Mouse (Mus musculus): ENCODE data around the gene Sgcd. TPM values are rescaled to one million over a fixed set of nuclear protein-coding genes. Genes with fewer than 3 reads are reported as not detected.
"Not testable (repeated sequence)": the region's sequence is repeated elsewhere in the genome, so short reads cannot be mapped to it uniquely, and the experiment has no call there.

The Sgcd gene
- polyA plus RNA-seq, 1 experiment: 2.9 TPM

GRCm38 (mm10) chr11:47630186-47630585, 358.6 kb downstream of the Sgcd start:
- WGBS: 80% methylated on average over 2 of the region's 2 CpGs
- TF ChIP-seq CTCF (IDR thresholded peaks at IDR 0.05; ENCODE audit: control insufficient read depth, insufficient read depth, low read length) (no peak), POLR2A (IDR thresholded peaks at IDR 0.05; ENCODE audit: borderline replicate concordance, control insufficient read depth, low read depth, low read length) (no peak)
- no peaks in the 10 kb centered on the region for H3K4me1 ChIP-seq (ENCODE audit: control insufficient read depth, insufficient read depth, low read length)
- H3K27ac ChIP-seq (ENCODE audit: control insufficient read depth, insufficient read depth, low read depth, low read length, poor library complexity): no peak overlapping the region
- no peak overlapping the region for H3K4me3 ChIP-seq (replicated peaks; ENCODE audit: control insufficient read depth, low read depth, low read length)

- 73% methylated on average over 4 of the region's 4 CpGs for WGBS
- no peak overlapping the region for H3K27ac ChIP-seq (ENCODE audit: control insufficient read depth, insufficient read depth, low read depth, low read length, poor library complexity)
- TF ChIP-seq CTCF (IDR thresholded peaks at IDR 0.05; ENCODE audit: control insufficient read depth, insufficient read depth, low read length) (no peak), POLR2A (IDR thresholded peaks at IDR 0.05; ENCODE audit: borderline replicate concordance, control insufficient read depth, low read depth, low read length) (no peak)
- no peaks in the 10 kb centered on the region for H3K4me1 ChIP-seq (ENCODE audit: control insufficient read depth, insufficient read depth, low read length)
- no peak overlapping the region for H3K4me3 ChIP-seq (replicated peaks; ENCODE audit: control insufficient read depth, low read depth, low read length)
Observed at GRCm38 (mm10) chr11:47609892-47610291, 378.9 kb downstream of the Sgcd start.

- H3K4me3 ChIP-seq (replicated peaks; ENCODE audit: control insufficient read depth, low read depth, low read length): no peak overlapping the region
- no peak for TF ChIP-seq CTCF (IDR thresholded peaks at IDR 0.05; ENCODE audit: control insufficient read depth, insufficient read depth, low read length)
- no peak for TF ChIP-seq POLR2A (IDR thresholded peaks at IDR 0.05; ENCODE audit: borderline replicate concordance, control insufficient read depth, low read depth, low read length)
- WGBS: 71% methylated on average over 4 of the region's 4 CpGs
- H3K27ac ChIP-seq (ENCODE audit: control insufficient read depth, insufficient read depth, low read depth, low read length, poor library complexity): no peak overlapping the region
- H3K4me1 ChIP-seq (ENCODE audit: control insufficient read depth, insufficient read depth, low read length): no peaks in the 10 kb centered on the region
Observed at GRCm38 (mm10) chr11:47574635-47575034, 414.1 kb downstream of the Sgcd start.

- TF ChIP-seq POLR2A (IDR thresholded peaks at IDR 0.05; ENCODE audit: borderline replicate concordance, control insufficient read depth, low read depth, low read length): no peak
- no peak for TF ChIP-seq CTCF (IDR thresholded peaks at IDR 0.05; ENCODE audit: control insufficient read depth, insufficient read depth, low read length)
- H3K4me1 ChIP-seq (ENCODE audit: control insufficient read depth, insufficient read depth, low read length): no peaks in the 10 kb centered on the region
- 76% methylated on average over 1 of the region's 1 CpGs for WGBS
- no peak overlapping the region for H3K27ac ChIP-seq (ENCODE audit: control insufficient read depth, insufficient read depth, low read depth, low read length, poor library complexity)
- no peak overlapping the region for H3K4me3 ChIP-seq (replicated peaks; ENCODE audit: control insufficient read depth, low read depth, low read length)
Observed at GRCm38 (mm10) chr11:47568488-47568887, 420.3 kb downstream of the Sgcd start.

- TF ChIP-seq CTCF (IDR thresholded peaks at IDR 0.05; ENCODE audit: control insufficient read depth, insufficient read depth, low read length) (no peak), POLR2A (IDR thresholded peaks at IDR 0.05; ENCODE audit: borderline replicate concordance, control insufficient read depth, low read depth, low read length) (no peak)
- 66% methylated on average over 3 of the region's 3 CpGs for WGBS
- no peak overlapping the region for H3K27ac ChIP-seq (ENCODE audit: control insufficient read depth, insufficient read depth, low read depth, low read length, poor library complexity)
- H3K4me1 ChIP-seq (ENCODE audit: control insufficient read depth, insufficient read depth, low read length): no peaks in the 10 kb centered on the region
- no peak overlapping the region for H3K4me3 ChIP-seq (replicated peaks; ENCODE audit: control insufficient read depth, low read depth, low read length)
Observed at GRCm38 (mm10) chr11:47566156-47566555, 422.6 kb downstream of the Sgcd start.

GRCm38 (mm10) chr11:47524845-47525244, 463.9 kb downstream of the Sgcd start:
- no peak for TF ChIP-seq POLR2A (IDR thresholded peaks at IDR 0.05; ENCODE audit: borderline replicate concordance, control insufficient read depth, low read depth, low read length)
- no peaks in the 10 kb centered on the region for H3K4me1 ChIP-seq (ENCODE audit: control insufficient read depth, insufficient read depth, low read length)
- H3K4me3 ChIP-seq (replicated peaks; ENCODE audit: control insufficient read depth, low read depth, low read length): no peak overlapping the region
- no peak overlapping the region for H3K27ac ChIP-seq (ENCODE audit: control insufficient read depth, insufficient read depth, low read depth, low read length, poor library complexity)
- WGBS: 54% methylated on average over 1 of the region's 1 CpGs

GRCm38 (mm10) chr11:47508047-47508446, 480.7 kb downstream of the Sgcd start:
- TF ChIP-seq POLR2A (IDR thresholded peaks at IDR 0.05; ENCODE audit: borderline replicate concordance, control insufficient read depth, low read depth, low read length) (no peak), CTCF (IDR thresholded peaks at IDR 0.05; ENCODE audit: control insufficient read depth, insufficient read depth, low read length) (no peak)
- WGBS: 68% methylated on average over 6 of the region's 6 CpGs

GRCm38 (mm10) chr11:47503236-47503635, 485.5 kb downstream of the Sgcd start:
- not testable (repeated sequence) for H3K27ac ChIP-seq (ENCODE audit: control insufficient read depth, insufficient read depth, low read depth, low read length, poor library complexity); H3K4me3 ChIP-seq (replicated peaks; ENCODE audit: control insufficient read depth, low read depth, low read length); H3K4me1 ChIP-seq (ENCODE audit: control insufficient read depth, insufficient read depth, low read length)

More at GRCm38 (mm10) chr11:47508047-47508446, 480.7 kb downstream of the Sgcd start:
- no peak overlapping the region for H3K4me3 ChIP-seq (replicated peaks; ENCODE audit: control insufficient read depth, low read depth, low read length)
- no peaks in the 10 kb centered on the region for H3K4me1 ChIP-seq (ENCODE audit: control insufficient read depth, insufficient read depth, low read length)
- H3K27ac ChIP-seq (ENCODE audit: control insufficient read depth, insufficient read depth, low read depth, low read length, poor library complexity): no peak overlapping the region

- Histone ChIP-seq H3K4me1 (ENCODE audit: control insufficient read depth, insufficient read depth, low read length) (no peaks in the 10 kb centered on the region), H3K4me3 (replicated peaks; ENCODE audit: control insufficient read depth, low read depth, low read length) (no peak overlapping the region), H3K27ac (ENCODE audit: control insufficient read depth, insufficient read depth, low read depth, low read length, poor library complexity) (no peak overlapping the region)
- 27% methylated on average over 1 of the region's 1 CpGs for WGBS
- TF ChIP-seq POLR2A (IDR thresholded peaks at IDR 0.05; ENCODE audit: borderline replicate concordance, control insufficient read depth, low read depth, low read length) (no peak), CTCF (IDR thresholded peaks at IDR 0.05; ENCODE audit: control insufficient read depth, insufficient read depth, low read length) (no peak)
Observed at GRCm38 (mm10) chr11:47473493-47474230, 515.1 kb downstream of the Sgcd start.

GRCm38 (mm10) chr11:47460700-47461099, 528.1 kb downstream of the Sgcd start:
- H3K27ac ChIP-seq (ENCODE audit: control insufficient read depth, insufficient read depth, low read depth, low read length, poor library complexity); H3K4me3 ChIP-seq (replicated peaks; ENCODE audit: control insufficient read depth, low read depth, low read length); H3K4me1 ChIP-seq (ENCODE audit: control insufficient read depth, insufficient read depth, low read length): not testable (repeated sequence)
